Mouse (Mus musculus) lung, embryonic 15.5 days (tissue): ENCODE results near the gene Slc5a12. TPM values are rescaled to one million over a fixed set of nuclear protein-coding genes. Genes with fewer than 3 reads are reported as not detected.

ENCODE experiments used
- polyA plus RNA-seq: library from polyadenylated mRNA; unstranded; fragments of >200 nt; fragmentation: Nextera tagmentation; extraction: Ambion mirVana; gene quantifications from 2 replicates; pipeline ENCODE4 v1.2.1, GENCODE M21; 2015

The Slc5a12 gene
- polyA plus RNA-seq, 1 experiment from 2014 or later, result not detected

Other genes with a start within 250 kb of the Slc5a12 start
- gene Fibin, start 234.1 kb upstream of the Slc5a12 start, polyA plus RNA-seq, result 49.9 and 54.2 TPM in 2 replicates
- not detected in 2 replicates for gene Muc15, start 124.0 kb downstream of the Slc5a12 start, polyA plus RNA-seq